Mouse (Mus musculus) heart, adult 9 months (tissue): Measurements from ENCODE around the gene Actn1.

Experiments used
- DNase-seq, 2 experiments: peaks; one replicate each; pipeline ENCODE4 v3.0.0; 2022; ENCODE audit warnings: low spot score in 2 of 2

Gene Actn1

GRCm38 (mm10) chr12:80227835-80228234, 32.3 kb downstream of the Actn1 start:
- DNase-seq, result no peak

DNA sequence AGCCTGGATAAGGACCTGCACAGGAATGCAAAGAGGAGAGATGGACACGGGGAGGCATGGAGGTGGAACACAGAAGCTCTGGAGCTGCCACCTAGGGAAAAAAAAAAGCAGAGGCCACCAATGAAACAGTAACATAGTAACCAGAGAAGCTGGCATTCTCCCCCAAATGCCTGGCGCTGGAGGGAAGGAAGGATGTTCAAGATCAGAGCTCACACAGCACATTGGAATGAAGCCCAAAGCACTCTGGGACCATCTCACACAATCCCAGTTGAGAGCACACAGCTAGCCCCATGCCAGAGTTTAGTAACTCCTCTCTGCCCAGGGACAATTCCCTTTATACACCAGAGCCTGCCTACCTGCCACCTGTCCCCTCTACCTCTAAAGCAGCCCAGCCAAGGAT, 34.1 kb downstream of the Actn1 start:
- DNase-seq, result no peak

DNA sequence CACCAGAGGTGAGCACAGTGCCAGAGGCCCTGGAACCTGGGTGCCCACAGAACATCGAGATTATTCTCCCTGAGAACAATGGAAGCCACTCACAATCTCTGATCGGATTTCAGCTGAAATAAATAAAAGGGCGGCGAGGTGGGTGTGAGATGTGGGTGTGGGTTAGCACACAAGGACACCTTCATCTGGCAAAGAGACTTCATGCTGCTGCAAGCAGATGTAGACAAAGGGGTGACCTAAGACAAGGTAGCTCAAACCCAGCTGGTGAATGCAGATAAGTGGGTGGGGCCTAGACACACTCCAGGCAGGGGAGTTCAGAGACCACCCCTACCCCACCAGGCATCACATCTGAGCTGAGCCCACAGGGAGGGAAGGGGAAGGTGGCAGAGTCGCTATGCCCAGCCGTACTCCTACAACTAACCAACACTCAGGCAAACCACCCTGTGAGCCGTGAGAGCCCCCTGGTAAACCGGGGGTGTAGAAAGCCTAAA, 35.9 kb downstream of the Actn1 start:
- DNase-seq, result no peak

- DNase-seq, result peak; percentile 69 to 75
Observed at GRCm38 (mm10) chr12:80223511-80223910, 36.7 kb downstream of the Actn1 start.

GRCm38 (mm10) chr12:80222473-80222872, 37.7 kb downstream of the Actn1 start:
- DNase-seq, result no peak

- DNase-seq, result no peak
Observed at GRCm38 (mm10) chr12:80220260-80221038, 39.7 kb downstream of the Actn1 start.

GRCm38 (mm10) chr12:80218784-80219183, 41.4 kb downstream of the Actn1 start:
- DNase-seq, result no peak

- no peak for DNase-seq
Observed at GRCm38 (mm10) chr12:80218045-80218611, 42.0 kb downstream of the Actn1 start.

GRCm38 (mm10) chr12:80217049-80217448, 43.1 kb downstream of the Actn1 start:
- DNase-seq, result no peak

GRCm38 (mm10) chr12:80216258-80216881, 43.8 kb downstream of the Actn1 start:
- peak; percentile 84 to 89 for DNase-seq

GRCm38 (mm10) chr12:80213810-80214209, 46.4 kb downstream of the Actn1 start:
- no peak for DNase-seq

GRCm38 (mm10) chr12:80213263-80213662, 46.9 kb downstream of the Actn1 start:
- no peak for DNase-seq

- DNase-seq, result no peak
Observed at GRCm38 (mm10) chr12:80210791-80211612, 49.2 kb downstream of the Actn1 start.

GRCm38 (mm10) chr12:80209914-80210313, 50.3 kb downstream of the Actn1 start:
- DNase-seq, result no peak

- no peak for DNase-seq
Observed at GRCm38 (mm10) chr12:80208126-80208820, 51.9 kb downstream of the Actn1 start.

DNA sequence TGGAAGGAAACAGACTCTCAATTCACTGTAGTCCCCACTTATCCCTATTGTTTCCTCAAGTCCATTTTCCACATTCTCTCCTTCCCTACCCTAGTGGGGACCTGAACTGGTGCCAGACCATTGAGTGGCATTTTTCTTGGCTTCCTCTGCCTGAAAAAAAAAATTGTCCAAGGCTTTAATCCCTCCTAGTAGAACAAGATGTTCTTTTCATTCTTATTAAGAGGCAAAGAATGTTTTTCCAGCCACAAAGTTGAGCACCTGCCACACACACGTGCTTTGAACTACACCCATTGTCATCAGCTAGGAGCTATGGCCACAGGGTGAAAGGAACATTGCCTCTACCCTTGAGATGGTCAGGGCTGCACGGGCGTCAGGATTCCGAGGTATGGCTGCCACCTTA, 56.9 kb downstream of the Actn1 start:
- no peak for DNase-seq

GRCm38 (mm10) chr12:80199738-80200137, 60.4 kb downstream of the Actn1 start:
- DNase-seq, result no peak

- peak; percentile 58 to 68 for DNase-seq
Observed at GRCm38 (mm10) chr12:80198487-80198886, 61.7 kb downstream of the Actn1 start.

DNA sequence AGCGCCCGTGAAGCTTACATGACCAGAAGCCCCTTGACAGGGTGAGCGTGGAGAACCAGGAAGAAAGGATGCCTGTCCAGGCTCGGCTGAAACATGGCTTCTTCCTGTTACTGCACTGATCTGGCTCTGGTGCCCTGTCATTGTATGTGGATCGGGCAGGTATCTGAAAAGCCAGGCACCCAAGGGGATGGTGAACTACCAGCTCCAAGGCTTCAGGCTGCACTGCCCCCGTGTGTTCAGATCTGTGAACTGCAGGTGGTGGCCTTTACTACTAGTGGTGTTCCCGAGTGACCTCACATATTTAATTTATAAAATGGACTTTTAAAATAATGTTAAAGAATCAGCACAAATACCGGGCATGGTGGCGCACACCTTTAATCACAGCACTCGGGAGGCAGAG, 62.8 kb downstream of the Actn1 start:
- no peak for DNase-seq

DNA sequence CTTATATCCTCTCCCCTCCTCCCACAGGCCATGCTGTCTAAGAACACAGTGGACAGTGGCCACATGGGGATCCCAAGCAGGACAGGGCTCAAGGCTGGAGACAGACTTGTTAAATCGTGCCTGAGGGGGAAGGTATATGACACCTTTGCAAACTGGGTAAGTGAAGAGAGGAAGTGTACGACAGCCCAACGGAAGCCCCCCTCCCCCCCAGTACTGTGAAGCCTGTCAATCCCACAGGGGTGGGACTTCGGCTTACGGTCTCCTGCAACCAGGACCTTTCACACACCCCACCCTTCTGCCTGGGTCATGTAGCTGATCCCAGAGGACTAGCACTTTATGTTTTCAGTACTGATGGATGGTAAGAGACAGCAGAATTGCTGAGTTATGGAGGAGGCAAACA, 68.4 kb downstream of the Actn1 start:
- DNase-seq, result no peak

DNA sequence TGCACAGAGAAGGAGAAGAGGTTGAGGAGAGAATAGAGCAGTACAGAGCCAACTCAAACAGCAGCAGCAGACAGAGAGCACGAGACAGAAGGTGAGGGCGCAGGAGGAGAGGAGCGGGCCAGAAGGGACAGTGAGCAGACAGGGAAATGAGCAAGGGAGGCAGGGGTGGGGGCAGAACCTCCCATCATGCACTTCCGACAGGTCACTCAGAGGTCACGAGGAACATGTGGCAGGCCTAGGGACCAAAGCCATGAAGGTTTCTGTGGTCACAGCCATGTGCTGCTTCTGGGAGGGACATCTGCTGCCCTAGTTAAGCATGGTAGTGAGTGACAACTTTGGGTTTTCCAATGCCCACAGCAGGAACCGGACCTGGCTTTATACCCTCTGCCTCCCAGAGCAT, 68.8 kb downstream of the Actn1 start:
- no peak for DNase-seq
